Mouse (Mus musculus) myocyte (in vitro differentiated cells): Measurements from ENCODE around the gene Psmc1.

Experiments
- CEBPB ChIP-seq: IDR thresholded peaks from 2 replicates; pipeline ENCODE4 v1.6.1; 2011; ENCODE audit warnings: mild to moderate bottlenecking, moderate library complexity; ENCODE audit not compliant: poor library complexity, insufficient read depth, severe bottlenecking
- E2F4 ChIP-seq: IDR thresholded peaks from one replicate; pipeline ENCODE4 v1.6.1; 2011; ENCODE audit warnings: mild to moderate bottlenecking, control low read depth, moderate library complexity; ENCODE audit not compliant: insufficient read depth
- MAX ChIP-seq: IDR thresholded peaks from one replicate; pipeline ENCODE4 v1.6.1; 2011; ENCODE audit warnings: low read depth, mild to moderate bottlenecking, control low read depth
- MYOD1 ChIP-seq, 3 experiments: IDR thresholded peaks; one replicate each; pipeline ENCODE4 v1.6.1; 2011; ENCODE audit warnings: control low read depth in 2 of 3, low read depth in 2 of 3, mild to moderate bottlenecking in 2 of 3, moderate library complexity in 1 of 3; ENCODE audit not compliant: insufficient read length in 2 of 3, control insufficient read depth in 1 of 3
- POLR2A ChIP-seq: IDR thresholded peaks from one replicate; pipeline ENCODE4 v1.6.1; 2011; ENCODE audit warnings: low read depth, mild to moderate bottlenecking, control low read depth, moderate library complexity; ENCODE audit not compliant: insufficient read length
- POLR2AphosphoS2 ChIP-seq: IDR thresholded peaks from one replicate; pipeline ENCODE4 v1.6.1; 2011; ENCODE audit warnings: low read depth, control low read depth; ENCODE audit not compliant: insufficient read length
- SRF ChIP-seq: IDR thresholded peaks from one replicate; pipeline ENCODE4 v1.6.1; 2011; ENCODE audit warnings: low read depth; ENCODE audit not compliant: control insufficient read depth, insufficient read length
- TCF12 ChIP-seq: IDR thresholded peaks from one replicate; pipeline ENCODE4 v1.6.1; 2011; ENCODE audit warnings: mild to moderate bottlenecking, control low read depth; ENCODE audit not compliant: poor library complexity, insufficient read depth, severe bottlenecking
- TCF3 ChIP-seq: IDR thresholded peaks from one replicate; pipeline ENCODE4 v1.6.1; 2011; ENCODE audit warnings: low read depth, control low read depth; ENCODE audit not compliant: insufficient read length
- USF1 ChIP-seq: IDR thresholded peaks from one replicate; pipeline ENCODE4 v1.6.1; 2011; ENCODE audit warnings: low read depth, mild to moderate bottlenecking, control low read depth, moderate library complexity

DNA sequence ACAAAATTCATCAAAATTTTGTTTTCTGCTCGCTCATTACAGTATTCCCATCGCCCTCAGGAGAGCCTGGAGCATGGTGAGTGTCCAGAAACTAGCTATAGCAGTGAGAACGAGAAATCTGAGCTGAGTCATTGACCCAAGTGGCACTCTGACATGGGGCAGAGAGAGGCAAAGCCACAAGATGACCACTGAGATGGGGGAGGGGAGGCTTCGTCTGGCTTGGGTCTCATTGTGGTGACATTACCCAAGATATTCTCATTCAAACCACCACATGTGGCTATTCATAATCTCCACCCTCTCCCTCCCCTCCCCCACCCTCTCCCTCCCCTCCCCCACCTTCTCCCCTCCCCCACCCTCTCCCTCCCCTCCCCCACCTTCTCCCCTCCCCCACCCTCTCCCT lies 2.5 kb upstream of the Psmc1 start:
- no peak for TF ChIP-seq POLR2AphosphoS2
- TF ChIP-seq E2F4 = no peak
- TF ChIP-seq USF1 = no peak
- TF ChIP-seq POLR2A = no peak
- TF ChIP-seq MAX = no peak
- TF ChIP-seq TCF12 = no peak
- 0 out of 2 replicates have a peak, but pooled peaks have one; percentile 12 for TF ChIP-seq CEBPB
- TF ChIP-seq SRF = no peak
- TF ChIP-seq MYOD1 (IDR thresholded peaks at IDR 0.05; ENCODE audit: control insufficient read depth in 1 of 3, insufficient read length in 2 of 3, low read depth in 2 of 3) = peak in 1 of 3 experiments; percentile 54
- peak; percentile 19 for TF ChIP-seq TCF3
